Mouse (Mus musculus) retina, embryonic 14.5 days (tissue): ENCODE results near the gene Csf2.
A peak's percentile ranks its signal among the peaks of the same experiment; 100 is the strongest.
"Not testable (repeated sequence)": the region's sequence is repeated elsewhere in the genome, so short reads cannot be mapped to it uniquely, and the experiment has no call there.

Experiments used
- DNase-seq: peaks from one replicate; pipeline ENCODE4 v3.0.0-alpha.2; 2015; ENCODE audit warnings: low spot score

Gene Csf2

GRCm38 (mm10) chr11:54248940-54249717 lies at the start of gene Csf2:
TSS of gene Csf2 (minus strand) at chr11:54249667.
- DNase-seq, result no peak

- DNase-seq, result no peak
Observed at GRCm38 (mm10) chr11:54298777-54299176, 49.3 kb upstream of the Csf2 start.

GRCm38 (mm10) chr11:54297471-54297870 lies 48.0 kb upstream of the Csf2 start:
- DNase-seq, result not testable (repeated sequence)

- no peak for DNase-seq
Observed at GRCm38 (mm10) chr11:54296734-54297133, 47.3 kb upstream of the Csf2 start.

- DNase-seq, result no peak
Observed at GRCm38 (mm10) chr11:54295971-54296370, 46.5 kb upstream of the Csf2 start.

GRCm38 (mm10) chr11:54293980-54294807 lies 44.7 kb upstream of the Csf2 start:
- DNase-seq, result no peak

GRCm38 (mm10) chr11:54292163-54292562 lies 42.7 kb upstream of the Csf2 start:
- DNase-seq, result no peak

- DNase-seq, result no peak
Observed at GRCm38 (mm10) chr11:54287821-54288453, 38.5 kb upstream of the Csf2 start.

GRCm38 (mm10) chr11:54271437-54271949 lies 22.0 kb upstream of the Csf2 start:
- no peak for DNase-seq

GRCm38 (mm10) chr11:54269191-54269896 lies 19.9 kb upstream of the Csf2 start:
- no peak for DNase-seq

- DNase-seq, result no peak
Observed at GRCm38 (mm10) chr11:54267177-54267576, 17.7 kb upstream of the Csf2 start, which contains the start of gene Il3. TSS of gene Il3 (minus strand) at chr11:54267277.

- DNase-seq, result peak; percentile 82
Observed at GRCm38 (mm10) chr11:54264542-54264941, 15.1 kb upstream of the Csf2 start.

- peak; percentile 23 for DNase-seq
Observed at GRCm38 (mm10) chr11:54263405-54264031, 14.1 kb upstream of the Csf2 start.

- DNase-seq, result peak; percentile 88
Observed at GRCm38 (mm10) chr11:54256624-54257376, 7.3 kb upstream of the Csf2 start.

- DNase-seq, result peak; percentile 14
Observed at GRCm38 (mm10) chr11:54254114-54254513, 4.6 kb upstream of the Csf2 start.

GRCm38 (mm10) chr11:54250575-54250974 lies 1.1 kb upstream of the Csf2 start:
- no peak for DNase-seq

- no peak for DNase-seq
Observed at GRCm38 (mm10) chr11:54249748-54250147, 281 bp upstream of the Csf2 start.

GRCm38 (mm10) chr11:54247251-54247950 lies 2.1 kb downstream of the Csf2 start:
- no peak for DNase-seq

- no peak for DNase-seq
Observed at GRCm38 (mm10) chr11:54244465-54244864, 5.0 kb downstream of the Csf2 start.

GRCm38 (mm10) chr11:54242494-54242893 lies 7.0 kb downstream of the Csf2 start:
- no peak for DNase-seq
